Mouse (Mus musculus) liver, embryonic 14.5 days (tissue): ENCODE results near the gene Zfp512b. TPM values are rescaled to one million over a fixed set of nuclear protein-coding genes. Genes with fewer than 3 reads are reported as not detected.

Experiments used
- ATAC-seq: fragments of 200-750 bp; cut with Nextera tagmentation; 2 replicates; pipeline ENCODE4 v1.8.0; 2017; ENCODE audit warnings: moderate number of reproducible peaks, mild to moderate bottlenecking, moderate library complexity; ENCODE audit not compliant: insufficient read depth
- DNase-seq, 3 experiments: peaks; one replicate each; pipeline ENCODE4 v3.0.0-alpha.2; 2012 to 2013; ENCODE audit warnings: low read depth in 3 of 3, low spot score in 3 of 3
- H3K27ac ChIP-seq: fragments of 300-500 bp; sonication (generic); 2 replicates; pipeline ENCODE4 v1.5.1; 2014; ENCODE audit warnings: moderate library complexity, mild to moderate bottlenecking, control low read depth, inconsistent platforms
- H3K27me3 ChIP-seq: fragments of 300-500 bp; sonication (generic); 2 replicates; pipeline ENCODE4 v1.6.1; 2014; ENCODE audit warnings: mild to moderate bottlenecking, low read length, moderate library complexity; ENCODE audit not compliant: control insufficient read depth, insufficient read depth
- H3K36me3 ChIP-seq: fragments of 300-500 bp; sonication (generic); replicated peaks from 2 replicates; pipeline ENCODE4 v1.6.1; 2014; ENCODE audit warnings: low read depth; ENCODE audit not compliant: control insufficient read depth, insufficient read depth
- H3K4me1 ChIP-seq, 2 experiments: fragments of 200-500 bp in 1 of 2; fragments of 300-500 bp in 1 of 2; sonication (generic) in 1 of 2; replicated peaks; 2 replicates each; pipeline ENCODE4 v1.6.1; 2012 to 2014; ENCODE audit warnings: antibody characterized with exemption in 1 of 2, inconsistent platforms in 1 of 2, low read length in 1 of 2; ENCODE audit not compliant: control insufficient read depth in 2 of 2, insufficient read depth in 2 of 2
- H3K4me2 ChIP-seq: fragments of 300-500 bp; sonication (generic); 2 replicates; pipeline ENCODE4 v1.6.1; 2014; ENCODE audit warnings: low read depth, mild to moderate bottlenecking, control low read depth, moderate library complexity
- H3K4me3 ChIP-seq, 2 experiments: fragments of 200-500 bp in 1 of 2; fragments of 300-500 bp in 1 of 2; sonication (generic) in 1 of 2; 2 replicates each; pipeline ENCODE4 v1.5.1; 2012 to 2014; ENCODE audit warnings: low read depth in 2 of 2, low read length in 2 of 2, mild to moderate bottlenecking in 2 of 2, control low read depth in 1 of 2, inconsistent platforms in 1 of 2, moderate library complexity in 1 of 2; ENCODE audit not compliant: insufficient read depth in 1 of 2
- H3K9ac ChIP-seq: fragments of 300-500 bp; sonication (generic); replicated peaks from 2 replicates; pipeline ENCODE4 v1.6.1; 2014; ENCODE audit warnings: mild to moderate bottlenecking, control low read depth, moderate library complexity
- H3K9me3 ChIP-seq: fragments of 300-500 bp; sonication (generic); 2 replicates; pipeline ENCODE4 v1.6.1; 2016; ENCODE audit warnings: low read length, mixed read lengths; ENCODE audit not compliant: control insufficient read depth
- CTCF ChIP-seq: IDR thresholded peaks from 2 replicates; pipeline ENCODE4 v1.5.1; 2016; ENCODE audit warnings: antibody characterized with exemption, low read depth, control low read depth
- EP300 ChIP-seq: IDR thresholded peaks from 2 replicates; pipeline ENCODE4 v1.6.1; 2016; ENCODE audit warnings: antibody characterized with exemption, low read depth
- WGBS: fragments of 180-500 bp; shearing (Covaris S2); extraction: QIAGEN DNeasy Blood & Tissue Kit; methylation state at CpG from one replicate; pipeline ENCODE4 v1.1.7; 2014; ENCODE audit not compliant: insufficient replicate concordance; 5-methylcytosine and 5-hydroxymethylcytosine counted together
- polyA plus RNA-seq, 2 experiments: library from polyadenylated mRNA; depleted of rRNA in 1 of 2; stranded (reverse) in 1 of 2; unstranded in 1 of 2; fragments of >200 nt; fragmentation: Nextera tagmentation in 1 of 2; extraction: Ambion mirVana in 1 of 2; gene quantifications; 2 replicates each; pipeline versions ENCODE4 v1.2.1 to v1.2.3; 2012 to 2014

Gene Zfp512b
- polyA plus RNA-seq, 2 experiments = 4.4 to 9.5 TPM

DNA sequence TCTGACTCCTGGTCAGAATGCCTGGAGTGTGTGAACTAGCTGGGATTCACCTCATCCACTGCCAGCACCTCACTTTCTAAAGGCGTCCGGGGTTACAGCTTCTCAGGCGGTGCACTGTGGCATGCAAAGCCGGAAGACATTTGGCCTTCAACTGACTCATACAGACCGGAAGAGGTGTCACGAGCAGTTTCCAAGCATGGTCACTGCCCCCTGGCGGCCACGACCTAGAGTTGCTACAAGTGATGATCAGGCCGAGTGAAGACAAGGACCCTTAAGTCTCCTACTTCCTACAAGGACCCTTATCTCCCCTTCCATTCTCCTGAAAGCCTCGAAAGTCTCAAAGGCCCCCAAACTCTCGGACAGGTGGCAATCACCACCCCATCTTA is 11.6 kb downstream of the Zfp512b start:
- Histone ChIP-seq H3K27ac (peak overlapping the region; percentile 69), H3K9ac (peak overlapping the region; percentile 66), H3K4me2 (peak overlapping the region; percentile 87), H3K27me3 (no peaks in the 10 kb centered on the region), H3K9me3 (no peaks in the 10 kb centered on the region), H3K4me1 (peaks cover 37 to 50% of the 10 kb centered on the region in 2 experiments), H3K36me3 (no peaks in the 10 kb centered on the region; the same call in none of the 2 replicates), H3K4me3 (peak overlapping the region; percentile 63 to 69)
- peak; percentile 98 for TF ChIP-seq CTCF
- TF ChIP-seq EP300 = peak; percentile 15; the same call in 1 of the 2 replicates
- under 1% methylated on average over 11 of the region's 11 CpGs for WGBS
- peak; percentile 83 to 84 (median 84) for DNase-seq
- peak; percentile 77 for ATAC-seq

DNA sequence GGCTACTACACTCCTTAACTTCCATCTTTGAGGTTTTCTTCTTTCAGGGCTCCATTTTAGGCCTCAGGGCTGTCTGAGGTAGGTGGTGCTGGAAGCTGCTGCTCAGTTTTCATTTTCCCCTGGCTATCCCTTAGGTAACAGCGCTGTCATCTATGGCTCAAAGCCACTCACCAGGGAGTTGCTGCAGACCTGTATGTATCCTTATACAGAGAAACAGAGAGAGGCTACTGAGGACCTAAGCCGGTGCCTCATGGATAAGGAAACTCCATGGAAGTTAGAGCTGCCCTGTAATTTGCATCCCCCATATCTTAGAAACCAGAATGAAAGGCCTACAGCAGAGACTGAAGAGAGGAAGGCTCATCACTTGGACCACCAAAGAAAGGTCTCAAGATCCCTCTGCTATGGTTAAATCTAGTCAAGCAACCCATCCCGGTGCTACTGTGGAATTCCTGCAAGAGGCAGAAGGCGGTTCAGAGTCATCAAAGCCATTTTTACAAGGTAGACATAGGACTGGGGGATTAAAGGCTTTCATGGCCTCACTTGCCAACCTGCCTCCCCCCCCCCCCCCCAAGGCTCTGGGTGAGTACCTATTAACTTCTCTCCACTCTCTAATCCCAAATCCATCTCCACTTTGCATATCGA is 12.4 kb downstream of the Zfp512b start:
- H3K36me3 ChIP-seq = no peaks in the 10 kb centered on the region; the same call in none of the 2 replicates
- no peak for ATAC-seq
- H3K4me2 ChIP-seq = peak overlapping the region; percentile 87
- 81% methylated on average over 5 of the region's 5 CpGs for WGBS
- TF ChIP-seq EP300 (no peak), CTCF (no peak)
- H3K4me1 ChIP-seq = peaks cover 37 to 50% of the 10 kb centered on the region in 2 experiments
- no peaks in the 10 kb centered on the region for H3K27me3 ChIP-seq
- H3K9me3 ChIP-seq = no peaks in the 10 kb centered on the region
- DNase-seq = no peak
- peak overlapping the region; percentile 69 for H3K27ac ChIP-seq
- H3K4me3 ChIP-seq = peak overlapping the region; percentile 63 to 69
- H3K9ac ChIP-seq = peak overlapping the region; percentile 66

DNA sequence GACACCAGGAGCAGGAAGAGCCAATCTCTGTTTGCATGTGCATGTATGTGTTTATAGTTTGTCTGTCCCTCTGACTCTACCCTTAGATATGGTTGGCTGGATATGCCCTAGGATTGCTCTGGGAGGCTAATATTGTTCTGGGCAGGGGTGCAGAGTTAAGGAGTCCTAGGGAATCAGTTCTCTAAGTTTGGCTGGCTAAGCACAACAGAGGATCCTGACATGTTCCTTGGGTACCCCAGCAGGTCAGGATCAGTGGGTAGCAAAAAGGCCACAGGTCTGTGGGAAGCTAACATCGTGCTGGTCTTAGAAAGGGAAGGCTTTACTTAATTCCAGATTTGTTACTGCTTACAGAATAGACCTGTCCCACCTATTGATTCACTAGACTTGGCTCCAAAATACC is 12.9 kb downstream of the Zfp512b start:
- peaks cover 37 to 50% of the 10 kb centered on the region in 2 experiments for H3K4me1 ChIP-seq
- no peaks in the 10 kb centered on the region for H3K9me3 ChIP-seq
- no peaks in the 10 kb centered on the region for H3K27me3 ChIP-seq
- H3K36me3 ChIP-seq = no peaks in the 10 kb centered on the region; the same call in 1 of the 2 replicates
- H3K9ac ChIP-seq = no peak overlapping the region
- WGBS = 77% methylated on average over 1 of the region's 1 CpGs
- DNase-seq = no peak
- no peak overlapping the region for H3K4me3 ChIP-seq
- TF ChIP-seq EP300 (no peak), CTCF (no peak)
- no peak overlapping the region for H3K27ac ChIP-seq
- no peak overlapping the region for H3K4me2 ChIP-seq
- ATAC-seq = no peak

- WGBS = 46% methylated on average over 5 of the region's 5 CpGs
- ATAC-seq (no peak), DNase-seq (no peak)
- Histone ChIP-seq H3K36me3 (no peaks in the 10 kb centered on the region), H3K4me3 (no peak overlapping the region), H3K9ac (no peak overlapping the region; the same call in 1 of the 2 replicates), H3K9me3 (no peaks in the 10 kb centered on the region), H3K4me2 (peak overlapping the region; percentile 56), H3K27me3 (no peaks in the 10 kb centered on the region), H3K27ac (peak overlapping the region; percentile 64), H3K4me1 (peaks cover 37 to 51% of the 10 kb centered on the region in 2 experiments)
- TF ChIP-seq CTCF (no peak), EP300 (no peak)
Measured at GRCm38 (mm10) chr2:181578790-181579618, 13.6 kb downstream of the Zfp512b start.
